Mouse (Mus musculus) brain, embryonic 14.5 days (tissue): ENCODE measurements at regions not wholly inside any gene's neighbourhood (a gene's known extent, or its start where the extent isn't known, plus 50 kb on each side); places are given as distances from the start of the nearest gene placed in this dataset.

Source experiments
- DNase-seq: peaks from one replicate; pipeline ENCODE4 v3.0.0-alpha.2; 2011; ENCODE audit warnings: low read depth
- CTCF ChIP-seq: fragments of 200-500 bp; IDR thresholded peaks from 2 replicates; pipeline ENCODE4 v1.5.1; 2012; ENCODE audit warnings: inconsistent platforms, mild to moderate bottlenecking, moderate library complexity, borderline replicate concordance; ENCODE audit not compliant: insufficient read depth, insufficient read length; ENCODE audit errors: extremely low read depth
- POLR2A ChIP-seq: fragments of 200-500 bp; IDR thresholded peaks from 2 replicates; pipeline ENCODE4 v1.6.1; 2012; ENCODE audit warnings: mild to moderate bottlenecking, inconsistent platforms, borderline replicate concordance; ENCODE audit not compliant: poor library complexity, insufficient read depth, insufficient read length, severe bottlenecking; ENCODE audit errors: extremely low read depth

DNA sequence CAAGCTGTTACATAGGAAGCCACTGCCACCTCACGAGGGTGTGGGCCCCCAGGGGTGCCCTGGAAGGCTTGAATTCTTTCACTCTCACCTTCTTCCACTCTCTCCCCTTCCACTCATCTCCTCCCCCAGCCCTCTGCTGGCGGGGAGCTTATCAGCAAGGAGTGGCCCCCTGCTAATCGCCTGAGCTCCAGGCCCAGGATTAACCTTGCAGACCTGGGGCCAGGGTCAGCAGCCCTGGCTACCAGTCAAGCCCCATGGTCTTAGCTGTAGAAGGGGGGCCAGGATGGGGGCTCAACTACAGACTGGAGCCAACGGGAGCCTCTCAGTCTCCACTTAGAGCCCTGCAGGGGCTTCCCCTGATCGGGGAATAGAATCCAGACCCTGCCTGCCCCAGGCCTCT lies 75.8 kb upstream of the Larp1 start:
- TF ChIP-seq POLR2A (no peak), CTCF (peak; percentile 13; the same call in 1 of the 2 replicates)
- no peak for DNase-seq

DNA sequence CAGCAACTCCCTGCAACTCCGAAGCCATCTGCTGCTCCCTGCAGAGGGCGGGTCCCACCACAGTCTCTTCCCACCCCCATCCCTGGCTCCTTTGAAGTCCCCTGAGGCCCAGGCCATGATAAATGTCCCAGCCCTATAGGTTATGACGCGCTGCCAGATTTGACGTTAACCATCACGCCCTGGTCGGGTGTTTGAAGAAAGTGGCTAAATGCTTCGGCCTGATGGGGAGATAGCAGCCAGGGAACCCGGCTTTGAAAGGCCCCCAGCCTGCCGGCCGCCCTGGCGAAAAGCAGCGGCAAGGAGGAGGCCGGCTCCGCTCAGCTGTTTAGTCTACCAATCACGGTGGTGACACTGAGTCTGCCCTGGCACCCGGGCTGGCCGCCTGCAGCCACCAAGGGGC lies 79.4 kb upstream of the Larp1 start:
- DNase-seq = peak; percentile 12
- TF ChIP-seq POLR2A (no peak), CTCF (no peak)

DNA sequence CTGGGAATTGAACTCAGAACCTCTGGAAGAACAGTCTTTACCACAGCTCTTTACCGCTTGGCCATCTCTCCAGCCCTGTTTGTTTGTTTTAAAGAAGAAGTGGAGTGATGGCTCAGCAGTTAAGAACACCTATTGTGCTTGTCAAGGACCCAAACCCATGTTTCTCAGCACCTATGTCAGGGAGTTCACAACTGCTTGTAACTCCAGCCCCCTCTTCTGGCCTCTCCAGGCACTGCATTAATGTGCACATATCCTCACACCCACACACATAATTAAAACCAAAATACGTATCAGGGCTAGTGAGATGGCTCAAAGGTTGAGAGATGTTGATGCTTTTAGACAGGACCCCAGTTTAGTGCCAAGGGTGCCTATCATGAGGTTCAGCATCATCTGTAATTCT lies 87.6 kb upstream of the Hand1 start:
- TF ChIP-seq CTCF = 0 out of 2 replicates have a peak, but pooled peaks have one; percentile 11
- TF ChIP-seq POLR2A = no peak

DNA sequence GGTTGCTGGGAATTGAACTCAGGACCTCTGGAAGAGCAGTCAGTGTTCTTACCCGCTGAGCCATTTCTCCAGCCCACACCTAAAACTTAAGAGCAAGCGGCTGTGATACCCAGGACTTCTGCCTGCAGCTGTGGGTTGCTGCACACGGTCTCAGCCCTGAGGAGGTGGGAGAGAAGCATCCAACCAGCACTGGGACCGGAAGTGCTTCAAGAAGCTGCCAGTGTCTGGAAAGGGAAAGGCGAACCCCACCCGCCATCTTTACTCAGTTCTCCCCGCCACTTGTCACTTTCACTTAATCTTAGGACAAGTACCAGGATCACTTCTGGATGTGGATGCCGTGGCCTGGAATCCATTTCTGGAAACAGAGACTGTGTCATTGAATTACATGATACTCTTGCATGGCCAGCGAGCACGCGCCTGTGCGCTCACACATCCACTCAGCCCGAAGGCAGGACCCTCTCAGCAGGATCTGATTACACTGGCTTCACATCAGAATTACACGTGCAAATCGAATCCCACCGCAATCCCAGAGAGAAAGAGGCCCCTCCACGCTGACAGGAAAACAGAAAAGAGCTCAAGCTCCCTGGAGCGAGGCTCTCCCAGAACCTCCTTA lies 85.9 kb upstream of the Hand1 start:
- no peak for TF ChIP-seq POLR2A
- DNase-seq = no peak

More for the DNA sequence above, 87.6 kb upstream of the Hand1 start:
- no peak for DNase-seq

DNA sequence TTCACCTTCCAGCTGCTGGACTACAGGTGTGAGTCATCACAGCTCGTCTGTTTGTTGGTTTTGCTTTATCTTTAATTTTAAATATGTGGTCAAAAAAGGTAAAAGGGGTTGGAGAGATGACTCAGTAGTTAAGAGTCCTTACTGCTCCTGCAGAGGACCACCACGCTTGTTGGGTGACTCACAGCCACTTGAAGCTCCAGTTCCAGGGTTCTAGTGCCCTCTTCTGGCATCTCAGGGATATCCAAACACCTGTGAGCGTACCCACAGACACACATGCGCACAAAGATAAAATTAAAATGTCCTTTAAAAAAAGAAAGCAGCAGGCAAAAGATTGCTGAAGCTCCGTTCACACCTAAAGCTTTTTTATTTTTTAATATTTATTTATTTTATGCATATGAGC lies 85.4 kb upstream of the Hand1 start:
- no peak for DNase-seq

DNA sequence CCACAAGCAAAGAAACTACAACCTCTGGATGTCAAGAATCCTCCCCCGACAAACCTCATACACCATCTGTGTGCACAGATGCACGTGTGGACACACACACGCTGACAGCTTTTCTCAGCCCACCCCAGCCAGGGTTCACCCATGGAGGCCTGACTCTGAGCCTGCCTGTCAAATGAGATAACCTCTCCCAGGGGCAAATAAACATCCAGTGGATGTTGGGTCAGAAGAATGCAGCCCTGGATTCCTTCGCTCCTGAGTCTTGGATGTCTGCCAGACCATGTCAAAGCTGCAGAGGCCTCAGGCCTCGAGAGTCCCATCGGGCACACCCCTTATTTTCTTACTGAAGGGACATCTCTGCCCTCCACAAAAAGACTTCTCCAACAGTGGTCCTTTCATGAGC lies 83.4 kb upstream of the Hand1 start:
- peak; percentile 11 for DNase-seq
- TF ChIP-seq POLR2A (no peak), CTCF (no peak)

More for the DNA sequence above, 85.4 kb upstream of the Hand1 start:
- TF ChIP-seq POLR2A (no peak), CTCF (no peak)

DNA sequence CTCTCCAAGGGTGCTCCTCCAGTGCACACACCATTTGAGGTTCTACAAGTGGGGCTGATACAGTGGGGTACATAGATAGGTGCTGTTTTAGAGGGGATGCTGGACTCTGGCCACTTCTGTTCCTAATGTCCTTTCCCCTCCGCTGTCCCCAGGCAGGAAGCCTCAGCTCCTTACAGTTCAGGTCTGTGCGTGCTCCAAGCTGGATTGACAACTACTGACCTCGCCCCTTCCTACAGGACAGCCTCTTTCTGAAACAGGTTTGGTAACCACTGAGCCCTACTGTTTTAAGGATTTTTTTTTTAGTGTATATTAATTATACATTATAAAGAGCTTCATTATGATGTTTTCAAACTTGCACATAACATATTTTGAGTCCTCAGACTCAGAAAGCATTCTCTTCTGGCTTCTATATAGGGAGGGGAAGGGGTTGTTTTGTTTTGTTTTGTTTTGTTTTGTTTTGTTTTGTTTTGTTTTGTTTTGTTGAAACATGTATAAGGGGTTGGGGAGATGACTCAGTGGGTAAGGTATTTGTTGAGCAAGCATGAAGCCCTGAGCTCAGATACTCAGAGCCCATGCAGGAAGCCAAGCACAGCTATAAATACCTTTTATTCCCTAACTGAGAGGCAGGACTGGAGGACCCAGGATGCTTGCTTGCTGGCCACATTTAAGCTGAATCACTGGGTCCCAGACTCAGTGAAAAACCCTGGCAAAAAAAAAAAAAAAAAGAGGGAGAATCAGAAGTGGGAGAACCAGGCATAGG lies 81.4 kb upstream of the Hand1 start:
- TF ChIP-seq CTCF = no peak
- no peak for TF ChIP-seq POLR2A
- DNase-seq = no peak

DNA sequence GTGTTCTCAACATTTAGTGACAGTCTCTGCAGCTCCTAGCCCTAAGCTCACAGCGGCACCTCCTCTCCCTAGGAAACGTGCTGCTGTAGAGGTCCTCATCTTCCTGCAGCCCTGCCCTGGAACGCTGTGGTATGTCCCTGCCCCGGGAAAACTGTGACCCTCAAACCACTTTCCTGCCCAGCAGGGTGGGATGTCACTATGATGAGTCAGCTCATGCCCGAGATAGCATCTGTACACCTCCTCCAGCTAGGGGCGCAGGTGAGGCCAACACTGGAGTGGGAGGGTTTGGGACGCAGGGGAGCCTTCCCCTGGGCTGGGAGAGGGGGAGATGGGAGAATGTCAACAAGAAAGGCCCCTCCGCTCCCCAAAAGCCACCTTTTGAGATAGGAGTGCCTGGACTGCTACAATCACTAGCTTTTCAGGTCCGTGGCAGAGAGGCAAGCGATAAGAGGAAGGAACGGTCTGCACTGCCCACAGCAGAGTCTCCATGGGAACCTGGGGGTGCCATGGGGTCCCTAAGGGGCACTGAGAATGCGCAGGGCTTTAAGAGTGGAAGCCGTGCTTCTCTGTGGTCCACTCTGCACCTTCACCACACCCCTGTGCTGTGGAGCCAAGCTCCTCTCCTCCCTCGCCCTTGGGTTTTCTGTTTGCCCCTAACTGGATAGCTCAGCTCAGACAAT lies 80.5 kb upstream of the Hand1 start:
- no peak for DNase-seq
- TF ChIP-seq POLR2A = no peak

DNA sequence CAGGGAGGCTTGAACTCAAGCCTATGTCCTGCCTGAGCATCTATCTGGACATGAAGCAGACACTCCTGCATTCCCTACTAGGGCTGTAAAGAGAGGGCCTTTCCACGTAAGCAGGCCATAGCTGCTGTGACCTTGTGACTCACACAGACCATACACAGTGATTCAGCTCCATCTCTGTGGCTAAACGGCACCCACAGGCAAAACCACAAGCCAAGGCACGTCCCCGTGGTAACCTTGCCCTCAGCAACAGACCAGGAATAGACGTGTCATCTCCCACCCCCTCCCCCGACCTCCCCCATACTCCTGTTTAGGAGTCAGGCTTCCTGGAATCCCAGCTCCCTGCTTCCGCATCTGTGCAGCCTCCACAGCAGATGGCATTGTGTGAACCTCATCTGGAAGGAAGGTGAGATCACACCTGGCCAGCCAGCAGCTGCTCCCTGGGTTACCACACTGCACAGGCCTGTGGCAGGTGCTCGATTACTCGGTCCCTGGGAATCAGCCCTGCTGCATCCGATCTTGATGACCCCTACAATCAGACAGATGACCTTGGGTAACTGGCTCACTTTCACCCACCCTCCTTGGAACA lies 79.2 kb upstream of the Hand1 start:
- TF ChIP-seq POLR2A (no peak), CTCF (no peak)
- DNase-seq = no peak

DNA sequence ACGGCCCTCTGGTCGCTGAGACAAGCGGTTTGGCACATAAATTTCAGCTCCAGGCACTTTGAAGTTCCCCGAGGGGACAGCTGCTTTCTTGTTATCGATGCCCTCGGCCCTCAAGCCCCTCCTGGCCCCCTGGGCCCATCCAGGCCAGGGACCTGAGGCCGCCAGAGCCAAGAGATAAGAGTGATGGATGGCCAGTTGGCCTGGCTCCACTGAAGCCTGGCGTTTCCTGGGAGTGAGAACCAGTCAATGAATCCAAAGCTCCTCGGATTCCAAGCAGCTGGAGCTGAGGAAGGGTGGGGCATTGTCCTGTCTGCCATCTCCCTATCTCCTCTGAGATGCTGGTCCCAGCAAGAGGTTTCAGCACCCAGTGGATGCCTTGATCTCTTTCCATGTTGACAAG lies 71.6 kb upstream of the Hand1 start:
- DNase-seq = no peak
- TF ChIP-seq CTCF (no peak), POLR2A (no peak)

DNA sequence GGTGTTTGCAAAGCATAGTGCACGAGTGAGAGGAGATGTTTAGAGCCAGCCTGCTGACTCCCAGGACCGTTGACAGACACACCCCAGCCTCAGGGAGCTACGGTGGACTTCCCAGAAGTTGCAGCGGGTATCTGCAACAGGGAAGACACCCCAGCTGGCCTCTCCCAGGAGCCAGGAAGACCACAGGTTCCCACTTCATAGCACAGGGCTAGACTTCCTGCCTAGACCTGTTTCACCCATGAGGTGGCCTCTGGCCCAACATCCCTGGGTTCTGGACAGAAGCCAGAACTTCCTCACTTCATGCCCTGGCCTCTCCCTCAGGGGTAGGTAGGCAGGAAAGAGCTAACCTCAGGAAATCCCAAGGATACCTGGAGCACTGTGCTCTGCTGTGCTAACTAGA lies 66.7 kb upstream of the Hand1 start:
- DNase-seq = no peak
- TF ChIP-seq CTCF = no peak
- no peak for TF ChIP-seq POLR2A

DNA sequence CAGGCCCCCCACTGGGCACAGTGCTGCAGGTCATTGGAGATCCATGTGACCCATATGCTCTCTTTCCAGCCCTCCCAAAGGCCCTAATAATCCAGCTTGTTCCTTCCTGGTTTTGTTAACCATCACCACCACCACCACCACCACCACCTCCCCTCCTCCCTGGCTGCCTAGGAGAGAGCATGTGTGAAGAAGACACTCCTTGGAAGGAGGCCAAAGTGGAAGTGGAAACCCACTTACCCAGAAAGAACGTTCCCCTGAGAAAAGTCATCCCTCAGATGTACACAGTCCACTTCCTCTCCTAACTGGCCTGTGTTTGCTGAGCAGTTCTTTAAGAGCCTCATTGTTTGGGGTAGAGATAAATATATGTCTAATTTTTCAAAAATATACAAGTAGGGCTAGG lies 62.9 kb upstream of the Hand1 start:
- no peak for DNase-seq

More for the DNA sequence above, 62.9 kb upstream of the Hand1 start:
- TF ChIP-seq CTCF (no peak), POLR2A (no peak)
